Mouse (Mus musculus): Measurements from ENCODE around the gene Gm9112.

GRCm38 (mm10) chrX:102666641-102667040 lies 40.8 kb downstream of the Gm9112 start:
- TF ChIP-seq CTCF (IDR thresholded peaks at IDR 0.05) (no peak), EP300 (IDR thresholded peaks at IDR 0.05) (no peak)

Measured in lung, postnatal 0 days (tissue).